Mouse (Mus musculus): ENCODE measurements around the gene Chd9.

- TF ChIP-seq CTCF (IDR thresholded peaks at IDR 0.05; ENCODE audit: borderline replicate concordance, insufficient read depth, low read depth, low read length): no peak
- TF ChIP-seq POLR2A (IDR thresholded peaks at IDR 0.05; ENCODE audit: borderline replicate concordance, insufficient read depth, low read length): no peak
Measured at GRCm38 (mm10) chr8:90923158-90923905, 95.2 kb downstream of the Chd9 start.

All from cerebellum, adult 2 months (tissue).